Mouse (Mus musculus) embryo, embryonic 11 days (tissue): ENCODE data around the gene Lin37.
A peak's percentile ranks its signal among the peaks of the same experiment; 100 is the strongest.

Experiments used
- DNase-seq: peaks from one replicate; pipeline ENCODE4 v3.0.0-alpha.2; 2015

Lin37 gene

DNA sequence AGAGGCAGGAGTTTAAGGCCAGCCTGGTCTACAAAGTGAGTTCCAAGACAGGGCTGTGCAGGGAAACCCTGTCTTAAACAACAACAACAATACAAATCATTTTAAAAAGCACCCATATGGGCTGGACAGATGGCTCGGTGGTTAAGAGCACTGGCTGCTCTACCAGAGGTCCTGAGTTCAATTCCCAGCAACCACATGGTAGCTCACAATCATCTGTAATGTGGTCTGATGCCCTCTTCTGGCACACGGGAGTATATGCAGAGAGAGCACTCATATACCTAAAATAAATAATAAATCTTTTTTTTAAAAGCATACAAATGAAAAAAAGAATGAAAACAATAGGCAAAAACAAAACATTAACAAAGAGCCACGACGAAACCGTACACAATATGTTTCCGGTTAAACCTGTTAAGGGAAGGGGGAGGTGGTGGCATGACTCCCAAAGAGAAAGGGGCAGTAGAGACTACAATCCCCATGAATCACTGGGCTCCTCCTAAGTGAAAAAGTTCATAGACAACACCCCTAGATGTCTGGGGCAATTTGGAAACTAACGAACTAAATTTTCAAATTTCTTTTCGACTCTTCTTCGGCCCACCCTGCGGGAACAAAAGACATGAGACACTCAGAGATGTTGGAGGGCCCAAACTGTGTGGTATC, 8.1 kb downstream of the Lin37 start:
- DNase-seq, result peak; percentile 81

- no peak for DNase-seq
Measured at GRCm38 (mm10) chr7:30550603-30551002, 9.0 kb downstream of the Lin37 start.

DNA sequence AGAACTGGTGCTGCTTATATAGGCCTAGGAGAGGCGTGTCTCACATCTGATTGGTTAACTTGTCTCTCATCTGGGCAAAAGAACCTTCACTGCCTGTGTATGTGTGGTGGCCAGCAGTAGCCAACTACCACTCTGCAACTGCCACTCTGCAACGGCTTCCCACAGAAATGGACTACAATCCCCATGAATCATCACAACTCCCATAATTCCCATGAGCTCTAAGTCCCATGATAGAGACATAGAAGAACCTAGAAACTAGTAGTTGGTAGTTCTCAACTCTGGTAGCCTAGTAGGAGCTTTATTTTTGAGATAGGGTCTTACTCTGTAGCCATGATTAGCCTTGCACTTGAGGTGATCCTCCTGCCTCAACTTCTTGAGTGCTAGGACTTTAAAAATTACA, 9.8 kb downstream of the Lin37 start:
- no peak for DNase-seq

- DNase-seq, result no peak
Measured at GRCm38 (mm10) chr7:30544327-30544726, 15.3 kb downstream of the Lin37 start.

GRCm38 (mm10) chr7:30540572-30540971, 19.1 kb downstream of the Lin37 start:
- DNase-seq, result no peak

DNA sequence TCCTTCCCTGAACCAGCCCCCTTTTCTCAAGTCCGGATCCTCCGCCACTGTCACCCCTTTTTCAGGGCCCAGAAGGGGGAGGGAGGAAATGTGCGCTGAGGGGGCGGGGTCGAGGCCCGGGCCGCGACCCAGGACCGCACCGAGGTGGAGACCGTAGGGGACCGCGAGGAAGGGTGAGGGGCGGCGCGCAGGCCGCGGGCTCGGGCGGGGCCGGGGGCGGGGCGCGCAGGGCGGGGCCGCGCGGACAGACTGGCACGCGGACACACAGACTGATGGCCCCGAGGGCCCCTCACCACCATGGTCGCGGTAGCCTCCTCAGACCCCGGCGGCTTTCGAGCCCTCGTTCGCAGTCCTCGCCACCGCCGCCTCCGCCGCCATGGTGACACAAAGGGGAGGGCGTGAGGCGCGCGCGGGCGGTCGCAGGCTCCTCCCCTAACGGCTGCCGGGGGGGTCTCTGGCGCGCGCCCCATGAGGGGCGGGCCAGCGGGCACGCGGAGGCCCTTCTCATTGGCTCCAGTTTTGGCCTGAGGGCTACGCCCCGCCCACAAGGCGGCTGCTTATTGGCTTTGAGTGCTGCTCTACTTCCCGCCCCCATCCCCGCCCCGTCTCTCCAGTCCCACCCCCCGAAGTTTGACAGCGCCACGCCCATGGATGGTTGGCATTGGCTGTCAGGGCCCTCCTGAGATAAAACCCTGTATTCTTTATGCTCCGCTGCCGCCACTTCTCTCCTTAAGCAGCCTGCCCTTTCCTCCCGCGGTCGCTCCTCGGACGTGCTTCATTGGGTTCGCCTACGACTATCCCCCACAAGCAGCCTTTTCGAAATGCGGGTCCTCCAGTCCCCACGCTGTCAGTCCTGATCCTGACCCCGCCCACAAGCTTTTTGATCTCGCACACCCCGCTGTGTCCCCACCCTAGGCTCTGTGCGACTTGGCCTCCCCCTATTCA, 24.7 kb downstream of the Lin37 start, which contains the start of gene Arhgap33:
TSS of gene Arhgap33 (minus strand) at position 428 of the 945 bp plus-strand sequence.
- peak; percentile 100 for DNase-seq

GRCm38 (mm10) chr7:30533941-30534632, 25.6 kb downstream of the Lin37 start:
- DNase-seq, result peak; percentile 54

GRCm38 (mm10) chr7:30532931-30533330, 26.7 kb downstream of the Lin37 start:
- DNase-seq, result peak; percentile 53

- DNase-seq, result no peak
Measured at GRCm38 (mm10) chr7:30531291-30531815, 28.3 kb downstream of the Lin37 start.

GRCm38 (mm10) chr7:30526981-30527380, 32.7 kb downstream of the Lin37 start:
- DNase-seq, result no peak

GRCm38 (mm10) chr7:30526399-30526798, 33.2 kb downstream of the Lin37 start:
- DNase-seq, result no peak

DNA sequence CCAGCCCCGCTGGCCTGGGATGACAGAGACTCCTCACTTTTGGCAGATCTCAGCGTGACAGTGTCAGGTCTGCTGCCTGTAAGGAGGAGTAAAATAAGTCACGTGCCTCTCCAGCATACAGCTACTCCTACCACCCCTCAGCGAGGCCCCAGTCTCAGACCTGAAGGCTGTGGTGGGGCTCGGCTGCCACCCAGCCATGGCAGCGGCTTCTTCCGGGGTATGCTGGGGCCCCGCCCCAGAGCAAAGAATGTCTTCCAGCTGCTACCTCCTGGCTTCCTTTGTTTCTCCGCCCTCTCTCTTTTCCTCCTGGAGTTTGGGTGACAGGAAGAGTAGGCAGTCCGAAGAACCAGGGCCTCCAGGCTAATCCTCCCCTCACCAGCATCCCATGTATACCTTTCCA, 33.7 kb downstream of the Lin37 start:
- peak; percentile 24 for DNase-seq

- DNase-seq, result no peak
Measured at GRCm38 (mm10) chr7:30524487-30524886, 35.2 kb downstream of the Lin37 start.

GRCm38 (mm10) chr7:30522871-30523270, 36.8 kb downstream of the Lin37 start:
- DNase-seq, result no peak

- no peak for DNase-seq
Measured at GRCm38 (mm10) chr7:30520856-30521255, 38.8 kb downstream of the Lin37 start.

GRCm38 (mm10) chr7:30520396-30520795, 39.2 kb downstream of the Lin37 start:
- no peak for DNase-seq

- no peak for DNase-seq
Measured at GRCm38 (mm10) chr7:30518325-30518724, 41.3 kb downstream of the Lin37 start.

DNA sequence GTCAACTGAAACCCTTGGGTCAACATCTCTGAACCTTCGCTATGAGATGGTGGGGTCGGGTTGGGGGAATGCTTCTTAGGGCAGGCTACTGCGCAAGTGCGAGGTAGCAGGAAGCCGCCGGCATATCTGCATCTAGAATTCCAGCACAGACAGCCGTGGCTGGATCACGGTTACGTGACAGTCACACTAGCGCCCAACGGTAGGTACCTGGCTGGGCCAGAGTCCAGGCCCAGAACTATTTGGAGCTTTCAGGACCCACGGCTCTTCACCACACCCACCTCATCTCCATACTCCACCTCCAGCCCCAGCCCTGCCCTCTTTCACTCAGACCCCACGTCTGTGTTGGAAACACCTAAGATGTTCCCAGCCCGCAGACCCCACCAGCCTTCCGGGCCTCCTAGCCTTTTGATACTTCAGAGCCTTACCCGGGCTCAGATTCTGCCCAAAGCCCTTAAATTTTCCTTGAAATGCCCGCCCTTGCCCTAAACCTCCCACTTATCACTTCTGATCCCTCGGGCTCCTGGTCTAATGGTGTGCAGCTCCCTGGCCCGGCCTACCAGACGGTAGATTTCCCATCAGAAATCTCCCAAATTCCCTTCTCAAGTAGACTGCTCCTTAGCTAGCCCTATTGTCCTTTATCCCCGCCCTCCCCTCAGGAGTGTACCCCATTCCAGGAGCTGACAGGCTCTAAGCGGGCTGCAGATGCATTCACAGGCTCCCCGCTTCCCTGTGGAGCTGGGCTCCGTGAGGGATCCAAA, 44.5 kb downstream of the Lin37 start:
- no peak for DNase-seq

GRCm38 (mm10) chr7:30508061-30508460, 51.6 kb downstream of the Lin37 start:
- no peak for DNase-seq
